Mouse (Mus musculus) urinary bladder, postnatal 4 days (tissue): Measurements from ENCODE around the gene Gm6176.
"Not testable (repeated sequence)": the region's sequence is repeated elsewhere in the genome, so short reads cannot be mapped to it uniquely, and the experiment has no call there.

Source experiments
- DNase-seq, 2 experiments: peaks; one replicate each; pipeline ENCODE4 v3.0.0; 2021 to 2022; ENCODE audit warnings: low spot score in 2 of 2

Gene Gm6176

DNA sequence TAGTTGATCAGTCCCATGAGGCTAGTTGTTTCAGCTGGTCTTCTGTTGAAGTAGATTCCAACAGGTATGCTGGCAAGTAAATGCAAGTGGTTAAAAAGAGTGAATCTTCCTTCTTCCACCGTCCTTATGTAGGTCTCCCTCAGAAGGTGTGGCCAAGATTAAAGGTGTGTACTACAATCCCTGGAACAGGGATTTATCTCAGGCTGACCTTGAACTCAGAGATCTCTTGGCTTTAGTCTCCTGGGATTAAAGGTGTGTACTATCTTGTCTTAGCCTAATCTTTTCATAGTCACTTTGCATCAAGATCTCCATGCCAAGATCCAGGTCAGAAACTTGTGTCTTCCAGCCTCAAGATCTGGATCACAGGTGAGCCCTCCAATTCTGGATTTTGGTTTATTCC, at the start of gene Gm6176:
TSS of gene Gm6176 (minus strand) at position 101 of the 400 bp plus-strand sequence.
- not testable (repeated sequence) for DNase-seq

DNA sequence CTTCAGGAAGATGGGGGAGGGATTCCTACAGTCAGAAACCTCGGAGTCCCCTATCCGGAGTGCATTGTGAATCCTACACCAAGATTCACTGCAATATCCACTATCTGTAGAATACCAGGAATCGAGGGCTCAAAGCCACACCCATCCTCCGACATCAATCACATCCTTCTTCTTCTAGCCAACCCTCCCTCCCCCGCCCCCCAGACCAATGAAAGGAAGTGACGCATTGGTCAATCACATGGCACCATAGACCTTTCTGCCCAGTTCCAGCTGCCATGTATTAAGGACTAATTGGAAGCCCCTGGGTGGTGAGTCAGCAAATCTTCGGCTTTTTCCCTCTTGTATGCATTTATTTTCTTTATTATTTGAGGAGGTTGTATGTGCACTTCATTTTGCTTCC, 12.7 kb upstream of the Gm6176 start, which contains the start of gene Vmn1r139:
TSS of gene Vmn1r139 (plus strand) at position 301 of the 400 bp plus-strand sequence.
- DNase-seq = not testable (repeated sequence)

DNA sequence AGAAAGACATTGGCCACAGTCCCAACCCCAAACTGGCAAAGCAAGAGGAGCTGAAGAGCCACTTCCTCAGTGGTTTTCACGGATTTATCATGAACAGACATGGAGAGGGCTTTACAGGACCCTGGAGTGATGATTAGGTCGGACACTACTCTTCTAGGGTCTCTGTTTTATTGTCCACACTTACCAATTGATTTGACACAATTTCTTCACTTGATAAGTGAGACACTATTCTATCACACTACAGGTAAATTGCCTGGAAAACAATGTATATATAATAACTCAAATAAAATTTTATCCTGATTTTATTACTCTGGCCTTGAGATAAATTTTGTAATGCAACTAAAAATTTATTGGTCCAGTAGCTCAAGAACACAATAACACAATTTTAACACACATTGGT, 27.3 kb downstream of the Gm6176 start, which contains the start of gene Vmn1r138:
TSS of gene Vmn1r138 (minus strand) at position 101 of the 400 bp plus-strand sequence.
- not testable (repeated sequence) for DNase-seq
